Mouse (Mus musculus): ENCODE results near the gene Zwint. TPM values are rescaled to one million over a fixed set of nuclear protein-coding genes. Genes with fewer than 3 reads are reported as not detected.

The Zwint gene
- 74.3 and 112 TPM in 2 replicates for polyA plus RNA-seq (2012; ENCODE audit: insufficient read depth, insufficient read length, missing spikeins)

- H3K27ac ChIP-seq (replicated peaks; ENCODE audit: low read depth, low read length): peak within 1 kb of the TSS; percentile 75
- peak within 1 kb of the TSS; percentile 88 for H3K4me3 ChIP-seq (ENCODE audit: insufficient read depth, low read depth, low read length)
- 0 out of 2 replicates have a peak, but pooled peaks cover 10% of the 10 kb centered on the region for H3K4me1 ChIP-seq (ENCODE audit: control insufficient read depth, insufficient read depth, insufficient read length, low read length)
These were observed at the start of gene Zwint for GRCm38 (mm10) chr10:72654270-72655016. TSS of gene Zwint (plus strand) at chr10:72654845.

- Histone ChIP-seq H3K27ac (replicated peaks; ENCODE audit: low read depth, low read length) (no peak overlapping the region), H3K4me1 (ENCODE audit: control insufficient read depth, insufficient read depth, insufficient read length, low read length) (no peaks in the 10 kb centered on the region), H3K4me3 (ENCODE audit: insufficient read depth, low read depth, low read length) (no peak overlapping the region)
These were observed 41.3 kb upstream of the Zwint start for GRCm38 (mm10) chr10:72613125-72613915.

- H3K4me1 ChIP-seq (ENCODE audit: control insufficient read depth, insufficient read depth, insufficient read length, low read length): no peaks in the 10 kb centered on the region
- H3K4me3 ChIP-seq (ENCODE audit: insufficient read depth, low read depth, low read length): no peak overlapping the region
- H3K27ac ChIP-seq (replicated peaks; ENCODE audit: low read depth, low read length): no peak overlapping the region
These were observed 38.5 kb upstream of the Zwint start for GRCm38 (mm10) chr10:72616153-72616552.

- Histone ChIP-seq H3K27ac (replicated peaks; ENCODE audit: low read depth, low read length) (no peak overlapping the region), H3K4me3 (ENCODE audit: insufficient read depth, low read depth, low read length) (no peak overlapping the region), H3K4me1 (ENCODE audit: control insufficient read depth, insufficient read depth, insufficient read length, low read length) (no peaks in the 10 kb centered on the region)
These were observed 34.1 kb upstream of the Zwint start for GRCm38 (mm10) chr10:72620527-72620926.

GRCm38 (mm10) chr10:72623561-72623960, 31.1 kb upstream of the Zwint start:
- no peak overlapping the region for H3K4me3 ChIP-seq (ENCODE audit: insufficient read depth, low read depth, low read length)
- H3K4me1 ChIP-seq (ENCODE audit: control insufficient read depth, insufficient read depth, insufficient read length, low read length): no peaks in the 10 kb centered on the region
- H3K27ac ChIP-seq (replicated peaks; ENCODE audit: low read depth, low read length): no peak overlapping the region

DNA sequence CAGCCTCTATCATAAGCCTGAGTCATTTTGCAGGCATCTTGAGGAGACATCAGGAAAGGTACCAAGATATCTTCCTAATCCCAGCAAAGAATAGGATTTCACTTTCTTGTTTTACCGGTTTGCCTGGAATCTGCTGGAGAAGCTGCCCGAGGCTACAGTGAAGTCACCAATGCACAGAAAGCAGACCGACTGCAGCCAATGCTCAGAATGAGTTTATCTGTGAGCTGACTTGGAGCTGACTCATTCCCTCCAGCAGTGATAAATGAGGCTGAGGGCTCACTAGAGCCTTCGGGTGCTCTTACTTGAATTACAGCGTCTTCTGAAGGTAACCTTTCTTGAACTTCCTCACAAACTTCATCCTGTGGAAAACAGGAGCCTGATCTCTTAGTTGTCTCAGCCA, 20.5 kb upstream of the Zwint start:
- Histone ChIP-seq H3K27ac (replicated peaks; ENCODE audit: low read depth, low read length) (no peak overlapping the region), H3K4me3 (ENCODE audit: insufficient read depth, low read depth, low read length) (no peak overlapping the region), H3K4me1 (ENCODE audit: control insufficient read depth, insufficient read depth, insufficient read length, low read length) (no peaks in the 10 kb centered on the region)

DNA sequence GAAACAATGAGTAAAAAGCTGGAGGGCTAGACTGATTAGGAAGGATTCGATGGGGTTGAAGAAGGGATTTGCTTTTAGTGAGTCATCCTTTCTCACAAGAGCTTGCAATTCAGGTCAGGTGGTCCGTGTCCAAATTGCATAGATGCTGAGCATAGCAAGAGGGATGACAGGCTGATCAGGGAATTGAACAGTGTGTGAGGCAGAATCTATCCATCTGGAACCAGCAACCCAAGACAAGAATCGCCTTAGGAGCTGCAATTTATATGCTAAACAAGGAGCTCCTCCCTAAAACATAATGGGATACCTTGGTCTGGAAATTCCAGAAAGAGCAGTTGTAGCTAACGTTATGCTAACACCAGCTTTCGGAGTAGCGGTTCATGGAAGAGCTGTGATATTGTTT, 3.8 kb upstream of the Zwint start:
- Histone ChIP-seq H3K27ac (replicated peaks; ENCODE audit: low read depth, low read length) (no peak overlapping the region), H3K4me1 (ENCODE audit: control insufficient read depth, insufficient read depth, insufficient read length, low read length) (0 out of 2 replicates have a peak, but pooled peaks cover 7% of the 10 kb centered on the region), H3K4me3 (ENCODE audit: insufficient read depth, low read depth, low read length) (no peak overlapping the region)

- Histone ChIP-seq H3K4me1 (ENCODE audit: control insufficient read depth, insufficient read depth, insufficient read length, low read length) (0 out of 2 replicates have a peak, but pooled peaks cover 10% of the 10 kb centered on the region), H3K27ac (replicated peaks; ENCODE audit: low read depth, low read length) (peak overlapping the region; percentile 75; the same call in 1 of the 2 replicates), H3K4me3 (ENCODE audit: insufficient read depth, low read depth, low read length) (no peak overlapping the region)
These were observed 848 bp upstream of the Zwint start for GRCm38 (mm10) chr10:72653797-72654196.

GRCm38 (mm10) chr10:72655017-72655509, 418 bp downstream of the Zwint start:
- Histone ChIP-seq H3K4me3 (ENCODE audit: insufficient read depth, low read depth, low read length) (peak overlapping the region; percentile 88), H3K27ac (replicated peaks; ENCODE audit: low read depth, low read length) (0 out of 2 replicates have a peak overlapping the region, but pooled peaks have one; percentile 36), H3K4me1 (ENCODE audit: control insufficient read depth, insufficient read depth, insufficient read length, low read length) (0 out of 2 replicates have a peak, but pooled peaks cover 10% of the 10 kb centered on the region)

GRCm38 (mm10) chr10:72659198-72659597, 4.6 kb downstream of the Zwint start:
- H3K4me1 ChIP-seq (ENCODE audit: control insufficient read depth, insufficient read depth, insufficient read length, low read length): 0 out of 2 replicates have a peak, but pooled peaks cover 10% of the 10 kb centered on the region
- H3K4me3 ChIP-seq (ENCODE audit: insufficient read depth, low read depth, low read length): no peak overlapping the region
- no peak overlapping the region for H3K27ac ChIP-seq (replicated peaks; ENCODE audit: low read depth, low read length)

- Histone ChIP-seq H3K4me3 (ENCODE audit: insufficient read depth, low read depth, low read length) (no peak overlapping the region), H3K4me1 (ENCODE audit: control insufficient read depth, insufficient read depth, insufficient read length, low read length) (0 out of 2 replicates have a peak, but pooled peaks cover 8% of the 10 kb centered on the region), H3K27ac (replicated peaks; ENCODE audit: low read depth, low read length) (no peak overlapping the region)
These were observed 5.7 kb downstream of the Zwint start for GRCm38 (mm10) chr10:72660350-72660749.

- H3K4me3 ChIP-seq (ENCODE audit: insufficient read depth, low read depth, low read length): no peak overlapping the region
- H3K4me1 ChIP-seq (ENCODE audit: control insufficient read depth, insufficient read depth, insufficient read length, low read length): no peaks in the 10 kb centered on the region
- no peak overlapping the region for H3K27ac ChIP-seq (replicated peaks; ENCODE audit: low read depth, low read length)
These were observed 13.2 kb downstream of the Zwint start for GRCm38 (mm10) chr10:72667856-72668255.

DNA sequence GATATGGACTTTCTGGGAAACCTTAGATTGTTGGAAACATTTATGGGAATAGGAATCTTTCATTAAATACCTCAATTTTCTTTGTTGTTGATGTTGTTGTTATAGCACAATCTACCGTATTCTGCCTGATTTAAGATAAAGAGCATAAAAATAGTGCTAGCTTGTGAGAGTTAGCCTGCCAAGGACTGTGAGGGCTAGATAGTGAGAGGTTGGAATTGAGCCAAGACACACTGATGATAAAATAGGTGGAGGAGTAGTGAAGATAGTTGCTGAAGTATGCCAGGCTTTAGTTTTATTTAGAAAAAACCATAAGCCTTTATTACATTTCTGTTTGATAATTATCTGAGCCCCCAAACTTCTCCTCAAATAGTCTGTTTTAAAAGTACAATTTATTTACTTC, 14.4 kb downstream of the Zwint start:
- Histone ChIP-seq H3K4me3 (ENCODE audit: insufficient read depth, low read depth, low read length) (no peak overlapping the region), H3K27ac (replicated peaks; ENCODE audit: low read depth, low read length) (no peak overlapping the region), H3K4me1 (ENCODE audit: control insufficient read depth, insufficient read depth, insufficient read length, low read length) (no peaks in the 10 kb centered on the region)

GRCm38 (mm10) chr10:72675971-72676370, 21.3 kb downstream of the Zwint start:
- Histone ChIP-seq H3K4me3 (ENCODE audit: insufficient read depth, low read depth, low read length) (no peak overlapping the region), H3K27ac (replicated peaks; ENCODE audit: low read depth, low read length) (no peak overlapping the region), H3K4me1 (ENCODE audit: control insufficient read depth, insufficient read depth, insufficient read length, low read length) (no peaks in the 10 kb centered on the region)

DNA sequence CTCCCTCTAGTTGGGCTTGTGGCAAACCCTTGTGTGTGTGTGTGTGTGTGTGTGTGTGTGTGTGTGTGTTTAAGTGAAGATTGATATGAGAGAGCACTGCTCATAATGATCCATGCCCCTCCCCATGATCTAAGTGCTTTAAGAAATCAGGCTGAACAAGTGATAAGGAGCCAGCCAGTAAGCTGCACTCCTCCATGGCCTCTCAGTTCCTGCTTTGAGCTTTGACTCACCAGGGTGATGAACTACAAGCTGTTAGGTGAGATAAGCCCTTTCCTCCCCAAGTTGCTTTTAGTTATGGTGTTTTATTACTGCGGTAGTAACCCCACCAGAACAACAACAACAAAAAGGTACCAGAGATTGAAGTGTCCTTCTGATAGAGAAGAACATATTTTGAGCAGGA, 21.9 kb downstream of the Zwint start:
- Histone ChIP-seq H3K4me1 (ENCODE audit: control insufficient read depth, insufficient read depth, insufficient read length, low read length) (no peaks in the 10 kb centered on the region), H3K27ac (replicated peaks; ENCODE audit: low read depth, low read length) (no peak overlapping the region)

More for the DNA sequence above, 21.9 kb downstream of the Zwint start:
- no peak overlapping the region for H3K4me3 ChIP-seq (ENCODE audit: insufficient read depth, low read depth, low read length)
